Mouse (Mus musculus): ENCODE results near the gene Ccdc93.

Ccdc93 gene

GRCm38 (mm10) chr1:121430938-121431928, at the start of gene Ccdc93:
TSS of gene Ccdc93 (plus strand) at chr1:121431049.
- in situ Hi-C loops (cut with MboI; ENCODE audit: unreplicated experiment in 2 of 2) = loop anchor here in 1 of 2 experiments (10.0 to 25.0 kb wide), 3 partner anchors 134 to 1894 kb away; partner anchors contain the start of genes Ddx18 and Tmem185b

- in situ Hi-C loops (cut with MboI; ENCODE audit: unreplicated experiment in 2 of 2) = no loop called here
Observed at GRCm38 (mm10) chr1:121381562-121381961, 49.3 kb upstream of the Ccdc93 start.

GRCm38 (mm10) chr1:121388312-121388711, 42.5 kb upstream of the Ccdc93 start:
- in situ Hi-C loops (cut with MboI; ENCODE audit: unreplicated experiment in 2 of 2) = no loop called here

- in situ Hi-C loops (cut with MboI; ENCODE audit: unreplicated experiment in 2 of 2) = no loop called here
Observed at GRCm38 (mm10) chr1:121388732-121389131, 42.1 kb upstream of the Ccdc93 start.

- in situ Hi-C loops (cut with MboI; ENCODE audit: unreplicated experiment in 2 of 2) = no loop called here
Observed at GRCm38 (mm10) chr1:121389574-121389973, 41.3 kb upstream of the Ccdc93 start.

DNA sequence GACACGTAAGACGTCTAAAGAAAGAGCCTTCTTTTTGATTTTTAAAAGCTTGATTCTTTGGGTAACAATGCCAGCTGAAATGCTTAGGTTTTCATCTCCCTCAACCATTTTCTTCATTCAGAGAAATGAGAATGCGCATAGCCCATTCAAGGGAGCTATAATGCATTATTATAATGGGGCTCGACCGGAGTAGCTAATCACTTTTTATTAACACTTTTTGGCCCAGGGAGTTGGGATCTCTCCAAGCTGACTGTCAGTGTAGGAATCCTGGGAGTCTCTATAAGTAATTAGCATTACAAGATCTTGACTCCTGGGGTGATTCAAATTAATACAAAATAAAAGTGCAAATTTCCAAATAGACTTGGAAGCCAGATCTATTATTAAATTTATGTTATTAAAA, 40.8 kb upstream of the Ccdc93 start:
- in situ Hi-C loops (cut with MboI; ENCODE audit: unreplicated experiment in 2 of 2) = loop anchor here in 1 of 2 experiments (5.0 kb wide), 1 partner anchor 138 kb away; no protein-coding TSS in a partner anchor

DNA sequence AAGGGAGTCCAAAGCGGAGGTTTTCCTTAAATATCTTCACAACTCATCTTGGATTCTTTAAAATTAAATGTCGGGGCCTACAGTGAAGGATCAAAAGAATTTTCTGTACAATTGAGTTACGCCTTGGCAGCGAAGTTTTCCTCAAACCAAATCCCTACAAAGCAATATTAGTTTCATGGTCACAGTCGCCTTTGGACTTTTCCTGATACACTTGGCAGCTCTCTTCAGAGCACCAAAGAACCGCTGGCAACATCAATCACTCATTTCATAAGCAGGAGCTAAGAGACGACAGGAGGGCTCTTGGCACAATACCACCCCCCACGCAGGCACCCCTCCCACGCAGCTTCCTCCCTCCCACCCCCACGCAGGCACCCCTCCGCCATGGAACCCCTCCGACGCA, 40.4 kb upstream of the Ccdc93 start:
- in situ Hi-C loops (cut with MboI; ENCODE audit: unreplicated experiment in 2 of 2) = loop anchor here in 1 of 2 experiments (5.0 kb wide), 1 partner anchor 138 kb away; no protein-coding TSS in a partner anchor

- in situ Hi-C loops (cut with MboI; ENCODE audit: unreplicated experiment in 2 of 2) = loop anchor here in 1 of 2 experiments (5.0 kb wide), 1 partner anchor 139 kb away; no protein-coding TSS in a partner anchor
Observed at GRCm38 (mm10) chr1:121390855-121391254, 40.0 kb upstream of the Ccdc93 start.

DNA sequence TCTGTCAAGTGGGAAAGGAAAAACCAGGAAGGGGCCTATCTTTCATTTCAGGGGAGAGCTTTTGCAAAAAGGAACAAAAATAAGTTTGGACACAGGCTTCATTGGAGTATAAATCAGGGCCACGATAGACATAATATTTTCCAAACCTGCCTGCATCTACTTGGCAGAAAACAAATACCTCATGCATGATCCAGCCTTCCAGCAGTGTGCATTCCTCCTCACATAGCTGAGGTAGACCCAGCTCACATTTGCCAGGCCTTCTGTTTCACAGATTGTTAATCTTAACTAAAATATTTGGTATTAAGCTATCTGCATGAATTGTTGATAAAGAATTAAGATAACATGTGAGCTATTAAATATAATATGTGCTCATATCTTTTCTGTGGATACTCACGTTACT, 37.7 kb upstream of the Ccdc93 start:
- in situ Hi-C loops (cut with MboI; ENCODE audit: unreplicated experiment in 2 of 2) = loop anchor here in 1 of 2 experiments (5.0 kb wide), 1 partner anchor 141 kb away; no protein-coding TSS in a partner anchor

- in situ Hi-C loops (cut with MboI; ENCODE audit: unreplicated experiment in 2 of 2) = loop anchor here (5.0 kb wide), 2 partner anchors 142 to 802 kb away; no protein-coding TSS in a partner anchor
Observed at GRCm38 (mm10) chr1:121394764-121395163, 36.1 kb upstream of the Ccdc93 start.

- in situ Hi-C loops (cut with MboI; ENCODE audit: unreplicated experiment in 2 of 2) = loop anchor here (5.0 kb wide), 2 partner anchors 144 to 804 kb away; no protein-coding TSS in a partner anchor
Observed at GRCm38 (mm10) chr1:121396501-121396900, 34.3 kb upstream of the Ccdc93 start.

DNA sequence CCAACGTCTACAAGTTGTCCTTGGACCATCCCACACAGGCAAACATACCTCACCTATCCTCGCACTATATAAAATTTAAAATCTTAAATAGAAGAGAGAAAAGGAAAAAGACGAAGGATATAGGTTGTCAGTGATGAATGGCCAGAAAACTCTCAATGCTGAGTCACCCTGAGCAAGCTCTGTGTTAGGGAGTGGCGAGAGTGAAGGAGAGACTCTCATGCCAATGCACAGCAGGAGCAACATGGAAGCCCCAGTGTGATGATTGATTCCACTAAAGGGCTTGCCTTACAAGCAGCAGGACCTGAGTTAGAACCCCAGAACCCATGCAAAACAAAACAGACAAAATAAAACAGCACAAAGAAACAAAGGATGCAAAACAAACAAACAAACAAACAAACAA, 32.6 kb upstream of the Ccdc93 start:
- in situ Hi-C loops (cut with MboI; ENCODE audit: unreplicated experiment in 2 of 2) = loop anchor here (5.0 kb wide), 2 partner anchors 146 to 806 kb away; no protein-coding TSS in a partner anchor

DNA sequence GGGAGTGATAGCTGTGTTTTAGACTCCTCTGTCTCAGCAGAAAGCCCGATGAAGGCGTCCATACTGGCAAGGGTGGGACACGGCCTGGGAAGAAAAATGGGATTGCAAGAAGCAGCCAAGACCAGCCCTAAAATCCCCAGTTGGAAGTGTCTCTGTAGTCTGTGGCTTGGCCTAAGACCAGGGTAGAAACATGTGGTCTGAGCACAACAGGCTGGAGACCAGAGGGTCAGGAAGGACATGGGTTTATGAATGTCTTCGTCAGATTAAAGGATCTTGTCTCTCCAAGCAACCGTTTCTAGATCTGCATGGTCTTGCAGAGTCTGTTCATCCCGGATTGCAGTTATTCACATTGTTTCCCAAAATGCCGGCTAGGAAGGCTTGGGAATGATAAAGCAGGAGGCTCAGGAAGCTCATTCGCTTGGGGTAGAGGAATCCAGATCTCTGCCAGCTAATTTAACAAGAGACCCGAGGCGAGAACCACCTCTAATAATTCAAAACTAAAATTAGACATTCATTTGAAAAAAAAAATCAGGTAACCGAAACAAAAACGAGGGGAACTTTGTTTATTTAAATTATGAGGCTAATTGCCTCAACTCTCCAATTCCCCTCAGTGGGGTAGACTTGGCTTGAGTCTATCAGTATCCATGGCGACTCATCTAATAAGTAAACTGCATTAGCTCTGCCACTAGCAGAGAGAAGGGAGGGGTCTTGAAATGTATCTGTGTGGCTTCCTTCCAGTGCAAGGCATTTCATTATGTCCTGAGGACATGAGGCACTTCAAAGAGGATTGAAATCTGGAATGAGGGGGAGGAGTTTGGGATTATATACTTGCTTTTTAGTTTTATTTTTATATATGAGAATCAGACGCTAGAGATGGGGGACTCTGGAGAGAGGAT, 31.6 kb upstream of the Ccdc93 start:
- in situ Hi-C loops (cut with MboI; ENCODE audit: unreplicated experiment in 2 of 2) = loop anchor here (5.0 kb wide), 2 partner anchors 147 to 807 kb away; no protein-coding TSS in a partner anchor

GRCm38 (mm10) chr1:121400243-121400642, 30.6 kb upstream of the Ccdc93 start:
- in situ Hi-C loops (cut with MboI; ENCODE audit: unreplicated experiment in 2 of 2) = loop anchor here in 1 of 2 experiments (10.0 kb wide), 1 partner anchor 805 kb away; no protein-coding TSS in a partner anchor

DNA sequence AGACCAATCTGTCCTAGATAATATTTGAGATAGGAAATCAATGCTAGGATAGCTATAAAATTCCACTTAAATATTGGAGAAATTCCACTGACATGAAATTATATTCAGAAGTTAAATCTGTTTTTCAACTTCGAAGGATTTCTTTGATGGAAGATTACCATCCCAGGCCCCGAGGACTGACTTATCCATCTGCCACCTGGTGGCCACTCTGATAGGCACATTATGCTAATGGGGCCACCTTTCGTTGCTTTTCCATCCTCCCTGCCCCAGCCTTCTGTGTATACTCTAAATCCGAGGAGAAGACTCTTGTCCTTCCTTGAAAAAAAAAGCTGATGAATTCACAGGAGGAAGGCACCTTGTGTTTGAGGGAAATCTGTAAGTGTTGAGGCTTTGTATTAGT, 11.8 kb upstream of the Ccdc93 start:
- in situ Hi-C loops (cut with MboI; ENCODE audit: unreplicated experiment in 2 of 2) = no loop called here

DNA sequence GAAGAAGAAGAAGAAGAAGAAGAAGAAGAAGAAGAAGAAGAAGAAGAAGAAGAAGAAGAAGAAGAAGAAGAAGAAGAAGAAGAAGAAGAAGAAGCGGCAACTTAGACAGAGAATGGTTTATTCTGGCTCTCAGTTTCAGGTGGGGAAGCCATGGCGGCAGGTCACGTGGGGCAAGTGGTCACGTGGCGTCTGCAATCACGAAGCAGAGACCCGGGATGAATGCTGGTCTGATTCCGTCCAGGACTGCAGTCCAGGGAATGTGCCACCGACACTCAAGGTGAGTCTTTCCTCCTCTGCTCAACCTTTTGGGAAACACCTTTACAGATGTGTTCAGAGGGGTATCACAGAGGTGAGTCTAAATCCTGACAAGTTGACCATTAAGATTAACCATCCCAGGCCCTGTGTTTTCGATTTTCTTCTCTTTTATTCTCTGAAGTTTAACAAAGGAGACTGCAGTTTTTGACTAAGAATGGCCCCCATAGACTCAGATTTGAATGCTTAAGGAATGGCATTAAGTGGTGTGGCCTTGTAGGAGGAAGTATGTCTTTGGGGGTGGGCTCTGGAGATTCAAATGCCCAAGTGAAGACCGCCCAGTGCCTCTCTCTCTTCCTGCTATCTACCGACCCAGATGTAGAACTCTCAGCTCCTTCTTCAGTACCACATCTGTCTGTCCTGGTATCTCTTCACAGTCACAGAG, 11.1 kb upstream of the Ccdc93 start:
- in situ Hi-C loops (cut with MboI; ENCODE audit: unreplicated experiment in 2 of 2) = loop anchor here in 1 of 2 experiments (10.0 kb wide), 1 partner anchor 95 kb away; no protein-coding TSS in a partner anchor

- in situ Hi-C loops (cut with MboI; ENCODE audit: unreplicated experiment in 2 of 2) = loop anchor here in 1 of 2 experiments (10.0 to 25.0 kb wide), 3 partner anchors 134 to 1893 kb away; partner anchors contain the start of genes Ddx18 and Tmem185b
Observed at GRCm38 (mm10) chr1:121430183-121430937, 489 bp upstream of the Ccdc93 start.

DNA sequence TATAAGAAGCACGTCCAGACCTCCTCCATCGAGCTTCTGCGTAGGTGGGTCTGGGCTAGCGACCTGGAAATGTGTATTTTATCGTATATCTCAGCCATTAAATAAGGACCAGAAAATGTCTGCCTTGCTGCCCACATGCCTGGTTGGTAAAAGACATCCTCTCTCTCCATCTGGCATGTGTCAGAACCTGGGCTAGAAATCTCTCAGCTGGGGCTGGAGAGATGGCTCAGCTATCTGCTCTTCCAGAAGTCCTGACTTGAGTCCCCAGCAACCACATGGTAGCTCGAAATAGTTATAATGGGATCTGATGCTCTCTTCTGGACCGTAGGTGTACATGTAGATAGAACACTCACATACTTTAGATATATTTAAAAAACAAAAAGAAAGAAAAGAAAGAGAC, 5.1 kb downstream of the Ccdc93 start:
- in situ Hi-C loops (cut with MboI; ENCODE audit: unreplicated experiment in 2 of 2) = loop anchor here in 1 of 2 experiments (10.0 to 25.0 kb wide), 3 partner anchors 129 to 1899 kb away; partner anchors contain the start of genes Ddx18 and Tmem185b
